Mouse (Mus musculus) lung, postnatal 0 days (tissue): ENCODE results near the gene Magel2.

Experiments
- CTCF ChIP-seq: IDR thresholded peaks from 2 replicates; pipeline ENCODE4 v1.5.1; 2016; ENCODE audit warnings: antibody characterized with exemption, mild to moderate bottlenecking
- EP300 ChIP-seq: IDR thresholded peaks from 2 replicates; pipeline ENCODE4 v1.6.1; 2016; ENCODE audit warnings: antibody characterized with exemption, mild to moderate bottlenecking, control low read depth

- TF ChIP-seq EP300: no peak
- TF ChIP-seq CTCF: no peak
Observed at GRCm38 (mm10) chr7:62345411-62345810, 31.4 kb upstream of the Magel2 start.
